Mouse (Mus musculus): Measurements from ENCODE around the gene Scnn1a. TPM values are rescaled to one million over a fixed set of nuclear protein-coding genes. Genes with fewer than 3 reads are reported as not detected.

Gene Scnn1a
- total RNA-seq, 2 experiments from 2014 or later = 2.4 to 2.9 TPM

DNA sequence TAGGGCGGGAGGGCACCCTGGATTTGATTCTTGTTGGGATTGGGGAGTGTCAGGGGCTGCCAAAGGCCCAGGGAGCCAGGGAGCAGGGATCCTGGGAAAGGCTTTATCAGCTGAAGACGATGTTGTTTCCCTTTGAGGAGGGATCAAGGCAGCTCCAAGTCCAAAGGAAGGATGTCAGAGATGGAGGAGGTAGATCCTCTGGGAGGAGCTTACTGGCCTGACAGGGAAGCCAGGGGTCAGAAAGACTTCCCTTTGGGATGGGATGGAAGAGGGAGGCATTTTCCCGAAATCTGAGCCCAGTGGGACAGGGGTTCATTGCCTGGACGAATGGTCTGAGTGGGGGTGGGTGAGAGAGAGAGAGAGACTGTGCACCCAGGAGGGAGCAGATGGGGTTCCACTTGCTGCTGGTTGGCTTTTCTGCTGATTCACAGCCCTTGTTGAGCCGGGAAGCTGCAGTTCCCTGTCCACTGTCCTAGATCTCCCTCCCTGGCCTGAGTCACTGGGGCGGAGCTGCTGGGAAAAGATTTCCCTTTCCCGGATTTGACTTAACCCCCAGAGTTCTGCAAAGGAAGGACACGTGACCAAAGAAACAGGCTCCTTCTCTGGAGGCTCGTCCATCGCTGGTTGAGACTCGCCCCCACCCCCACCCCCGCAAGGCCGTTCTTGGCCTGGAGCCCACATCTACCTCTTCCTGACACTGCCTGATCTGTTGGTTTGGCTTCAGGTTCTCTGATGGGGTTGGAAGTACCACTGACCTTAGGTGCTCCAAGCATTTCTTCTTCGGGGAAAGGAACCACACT is 34.1 kb downstream of the Scnn1a start:
- DNase-seq (ENCODE audit: low spot score in 2 of 2) = peak in 1 of 2 experiments; percentile 36
- intact Hi-C loops (cut with DNase I) = no loop called here

- DNase-seq (ENCODE audit: low spot score in 2 of 2) = no peak
- intact Hi-C loops (cut with DNase I) = no loop called here
Observed at GRCm38 (mm10) chr6:125355197-125355741, 34.8 kb downstream of the Scnn1a start.

GRCm38 (mm10) chr6:125356264-125356663 is 35.8 kb downstream of the Scnn1a start:
- no peak for DNase-seq (ENCODE audit: low spot score in 2 of 2)
- intact Hi-C loops (cut with DNase I) = no loop called here

- DNase-seq (ENCODE audit: low spot score in 2 of 2) = no peak
- intact Hi-C loops (cut with DNase I) = no loop called here
Observed at GRCm38 (mm10) chr6:125357334-125357733, 36.9 kb downstream of the Scnn1a start.

- intact Hi-C loops (cut with DNase I) = loop anchor here (5.0 kb wide), 1 partner anchor 73 kb away; the partner anchor contains the start of gene Tuba3a
Observed at GRCm38 (mm10) chr6:125359999-125360398, 39.5 kb downstream of the Scnn1a start.

GRCm38 (mm10) chr6:125360846-125361245 is 40.4 kb downstream of the Scnn1a start:
- no peak for DNase-seq (ENCODE audit: low spot score in 2 of 2)
- intact Hi-C loops (cut with DNase I) = loop anchor here (5.0 kb wide), 1 partner anchor 74 kb away; the partner anchor contains the start of gene Tuba3a

More at GRCm38 (mm10) chr6:125359999-125360398, 39.5 kb downstream of the Scnn1a start:
- no peak for DNase-seq (ENCODE audit: low spot score in 2 of 2)

DNA sequence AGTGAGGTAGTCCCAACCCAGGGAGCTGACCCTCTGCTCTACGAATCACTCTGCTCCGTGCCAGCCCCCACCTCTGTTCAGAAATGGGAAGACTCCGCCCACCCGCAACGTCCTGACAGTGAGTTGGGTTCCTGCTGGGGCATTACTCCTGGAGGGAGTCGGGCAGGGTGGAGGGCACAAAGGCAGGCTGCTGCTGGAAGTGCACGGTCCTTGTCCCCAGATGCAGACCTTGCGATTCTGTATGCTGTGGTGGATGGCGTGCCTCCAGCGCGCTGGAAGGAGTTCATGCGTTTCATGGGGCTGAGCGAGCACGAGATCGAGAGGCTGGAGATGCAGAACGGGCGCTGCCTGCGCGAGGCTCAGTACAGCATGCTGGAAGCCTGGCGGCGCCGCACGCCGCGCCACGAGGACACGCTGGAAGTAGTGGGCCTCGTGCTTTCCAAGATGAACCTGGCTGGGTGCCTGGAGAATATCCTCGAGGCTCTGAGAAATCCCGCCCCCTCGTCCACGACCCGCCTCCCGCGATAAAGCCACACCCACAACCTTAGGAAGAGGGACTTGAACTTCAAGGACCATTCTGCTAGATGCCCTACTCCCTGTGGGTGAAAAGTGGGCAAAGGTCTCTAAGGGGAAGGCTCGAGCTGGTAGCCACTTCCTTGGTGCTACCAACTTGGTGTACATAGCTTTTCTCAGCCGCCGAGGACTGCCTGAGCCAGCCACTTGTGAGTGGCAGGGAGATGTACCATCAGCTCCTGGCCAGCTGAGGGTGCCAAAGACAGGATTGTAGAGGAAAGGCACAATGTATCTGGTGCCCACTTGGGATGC is 41.2 kb downstream of the Scnn1a start:
- peak; percentile 40 to 50 for DNase-seq (ENCODE audit: low spot score in 2 of 2)
- intact Hi-C loops (cut with DNase I) = loop anchor here (5.0 kb wide), 1 partner anchor 74 kb away; the partner anchor contains the start of gene Tuba3a

DNA sequence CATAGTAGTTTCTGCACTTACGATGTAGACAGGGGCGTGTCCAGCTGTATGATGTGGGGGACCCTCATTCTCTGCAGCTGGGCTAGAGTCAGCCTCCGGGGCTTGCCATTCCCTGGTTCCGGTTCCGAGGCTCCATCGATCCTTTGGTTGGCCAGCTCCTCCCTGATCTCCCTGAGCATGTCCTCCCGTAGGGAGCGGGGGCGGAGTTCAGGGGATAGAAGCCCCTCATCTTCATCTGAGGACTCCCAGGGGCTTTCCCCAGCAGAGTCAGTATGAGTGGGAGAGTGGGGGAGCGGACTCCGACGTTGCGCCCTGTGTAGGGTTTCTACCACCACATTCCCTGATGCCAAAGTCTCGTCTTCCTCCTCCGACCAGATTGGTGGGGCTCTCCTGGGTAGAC is 42.6 kb downstream of the Scnn1a start:
- intact Hi-C loops (cut with DNase I) = loop anchor here (5.0 kb wide), 1 partner anchor 76 kb away; the partner anchor contains the start of gene Tuba3a
- DNase-seq (ENCODE audit: low spot score in 2 of 2) = no peak

DNA sequence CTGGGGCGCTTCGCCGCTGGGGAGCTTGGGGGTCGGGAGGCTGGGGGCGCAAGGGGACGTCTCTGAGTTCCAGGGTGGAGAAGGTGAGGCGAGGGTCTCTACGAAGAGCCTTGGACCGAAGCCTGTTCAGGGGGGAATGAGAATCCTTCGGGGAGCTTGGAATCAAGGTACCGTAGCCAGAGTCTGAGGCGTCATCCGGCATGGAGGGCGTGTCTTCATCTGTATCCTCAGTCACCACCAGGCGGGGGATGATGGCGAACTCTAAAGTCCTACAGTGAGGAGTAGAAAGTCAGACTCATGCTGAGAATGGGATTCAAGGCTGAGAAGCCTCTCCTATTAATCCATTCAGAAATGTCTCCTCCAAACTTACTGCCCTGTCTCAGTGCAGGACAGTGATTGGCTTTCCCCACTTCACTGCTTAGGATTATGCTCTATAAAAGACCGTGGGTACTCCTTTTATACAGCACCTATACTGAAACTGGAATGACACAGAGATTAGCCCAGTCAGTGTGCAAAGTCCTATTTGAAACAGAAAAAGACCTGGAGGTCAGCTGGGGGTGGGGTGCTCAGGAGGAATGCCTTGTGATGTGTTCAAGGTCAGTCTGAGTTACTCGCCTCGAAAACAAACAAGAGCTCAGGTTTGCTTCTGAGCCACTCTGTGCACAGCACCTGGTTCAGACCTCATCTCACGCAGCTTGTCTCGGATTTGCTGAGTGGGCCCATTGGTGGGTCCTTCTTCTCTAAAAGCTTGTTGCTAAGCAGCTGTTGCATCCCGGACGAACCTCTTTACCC is 43.2 kb downstream of the Scnn1a start:
- intact Hi-C loops (cut with DNase I) = loop anchor here (5.0 kb wide), 1 partner anchor 76 kb away; the partner anchor contains the start of gene Tuba3a
- no peak for DNase-seq (ENCODE audit: low spot score in 2 of 2)

DNA sequence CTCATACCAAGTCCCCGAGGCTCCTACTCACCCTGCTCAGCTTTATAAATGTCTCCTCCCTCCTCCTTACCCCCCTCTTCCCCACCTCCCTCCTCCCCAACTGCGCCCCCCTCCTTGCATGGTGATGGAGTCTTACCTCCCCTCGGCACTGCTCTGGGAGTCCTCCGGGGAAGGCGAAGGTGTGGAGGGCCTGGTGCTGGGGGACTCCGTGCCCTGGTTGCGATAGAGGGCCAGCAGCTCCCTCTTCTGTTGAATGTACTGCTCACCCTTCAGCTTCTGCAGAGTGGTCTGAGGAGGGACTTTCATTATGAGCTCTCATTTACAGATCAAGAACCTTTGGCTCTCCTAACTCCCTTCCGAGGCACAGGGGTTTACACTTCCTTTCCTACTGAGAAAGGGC is 44.0 kb downstream of the Scnn1a start:
- intact Hi-C loops (cut with DNase I) = loop anchor here (5.0 kb wide), 1 partner anchor 77 kb away; the partner anchor contains the start of gene Tuba3a
- DNase-seq (ENCODE audit: low spot score in 2 of 2) = no peak

DNA sequence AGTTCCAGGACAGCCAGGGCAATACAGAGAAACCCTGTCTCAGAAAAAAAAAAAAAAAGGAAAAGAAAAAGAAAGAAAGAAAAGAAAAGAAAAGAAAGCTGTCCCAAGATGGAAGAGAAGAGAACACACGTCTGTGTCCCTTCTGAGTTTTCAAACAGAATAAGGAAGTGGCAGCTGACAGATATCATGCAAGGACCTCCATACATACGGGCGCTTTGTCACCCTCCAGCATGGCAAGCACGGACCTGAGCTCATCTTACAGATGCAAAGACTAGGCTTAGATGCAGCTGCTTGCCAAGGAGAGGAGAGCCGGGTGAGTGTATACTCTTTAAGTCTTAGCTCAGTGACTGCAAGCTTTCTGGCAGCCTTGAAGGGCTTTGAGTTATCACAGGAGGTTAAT is 45.1 kb downstream of the Scnn1a start:
- intact Hi-C loops (cut with DNase I) = loop anchor here (5.0 kb wide), 1 partner anchor 88 kb away; no protein-coding TSS in a partner anchor

DNA sequence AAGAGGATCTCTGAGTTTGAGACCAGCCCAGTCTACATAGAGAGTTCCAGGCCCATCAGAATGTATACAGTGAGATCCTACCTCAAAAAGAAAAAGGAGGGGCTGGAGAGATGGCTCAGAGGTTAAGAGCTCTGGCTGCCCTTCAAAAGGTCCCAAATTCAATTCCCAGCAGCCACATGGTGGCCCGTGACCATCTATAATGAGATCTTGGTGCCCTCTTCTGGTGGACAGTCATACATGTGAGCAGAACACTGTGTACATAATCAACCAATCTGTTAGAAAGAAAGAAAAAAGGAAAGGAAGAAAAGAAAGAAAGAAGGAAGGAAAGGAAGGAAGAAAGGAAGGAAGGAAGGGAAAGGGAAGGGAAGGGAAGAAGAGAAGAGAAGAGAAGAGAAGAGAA is 45.7 kb downstream of the Scnn1a start:
- intact Hi-C loops (cut with DNase I) = loop anchor here (5.0 kb wide), 1 partner anchor 89 kb away; no protein-coding TSS in a partner anchor
- DNase-seq (ENCODE audit: low spot score in 2 of 2) = no peak

More for the DNA sequence above, 45.1 kb downstream of the Scnn1a start:
- DNase-seq (ENCODE audit: low spot score in 2 of 2) = no peak

- intact Hi-C loops (cut with DNase I) = loop anchor here (5.0 kb wide), 1 partner anchor 91 kb away; no protein-coding TSS in a partner anchor
- DNase-seq (ENCODE audit: low spot score in 2 of 2) = no peak
Observed at GRCm38 (mm10) chr6:125367758-125368371, 47.4 kb downstream of the Scnn1a start.

GRCm38 (mm10) chr6:125377042-125377441 is 56.6 kb downstream of the Scnn1a start:
- intact Hi-C loops (cut with DNase I) = no loop called here
- DNase-seq (ENCODE audit: low spot score in 2 of 2) = no peak

DNA sequence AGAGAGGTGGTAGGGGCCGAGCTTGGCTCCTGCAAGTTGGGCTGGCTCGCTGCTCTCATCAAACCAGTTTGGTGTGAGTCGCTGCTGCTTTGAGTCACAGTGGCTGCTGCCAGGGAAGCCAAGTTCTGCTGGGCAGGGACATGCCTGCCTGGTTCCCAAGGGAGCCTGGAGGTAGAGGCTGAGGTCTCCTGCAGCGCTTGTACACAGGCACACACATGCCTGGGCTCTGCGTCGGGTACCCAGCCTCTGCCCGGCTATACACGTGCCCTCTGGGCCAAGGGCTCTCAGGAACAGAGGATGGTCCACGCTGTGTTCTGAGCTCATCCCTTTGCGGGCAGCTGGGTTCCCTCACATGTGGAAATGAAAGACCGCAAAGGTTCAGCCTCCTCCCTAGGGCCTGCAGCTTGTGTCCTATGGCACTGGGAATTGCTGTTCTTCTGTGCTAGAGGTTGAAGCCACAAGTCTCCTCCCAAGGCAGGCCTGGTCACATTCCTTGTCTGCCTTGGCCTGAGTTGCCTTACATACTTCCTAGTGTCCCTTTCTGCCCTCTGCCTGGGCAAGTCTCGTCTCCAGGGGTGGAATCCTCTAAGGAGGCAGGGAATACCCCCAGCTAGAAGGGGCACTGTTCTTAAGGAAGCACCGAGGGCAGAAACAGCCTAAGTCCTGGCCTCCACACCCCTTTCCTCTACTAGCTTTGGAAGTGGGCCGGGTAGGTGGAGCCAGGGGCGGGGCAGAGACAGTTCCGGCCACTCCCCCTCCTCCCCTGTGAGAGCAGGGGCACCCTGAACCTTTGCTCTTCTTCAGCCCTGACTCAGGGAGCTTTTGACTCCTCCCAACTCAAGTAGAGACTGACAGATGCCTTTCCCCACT is 57.4 kb downstream of the Scnn1a start:
- DNase-seq (ENCODE audit: low spot score in 2 of 2) = no peak
- intact Hi-C loops (cut with DNase I) = no loop called here

DNA sequence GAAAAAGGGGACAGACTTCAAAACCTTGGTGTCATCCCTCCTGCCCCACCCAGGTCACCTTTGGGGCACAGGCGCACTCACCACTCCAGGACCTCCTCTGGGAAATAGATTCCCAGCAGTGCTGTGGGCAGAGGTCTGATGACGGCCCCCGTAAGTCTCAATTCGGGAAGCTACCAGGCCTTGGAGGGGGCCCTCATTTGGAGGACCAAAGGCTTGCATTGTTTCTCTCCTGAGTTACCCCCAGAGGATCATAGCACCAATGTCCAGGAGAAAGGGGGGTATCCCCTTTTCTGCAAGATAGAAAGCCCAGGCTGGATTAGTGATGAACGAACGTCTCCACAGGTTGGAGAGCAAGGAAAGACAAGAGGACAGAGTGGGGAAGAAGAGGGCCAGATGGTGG is 58.2 kb downstream of the Scnn1a start:
- intact Hi-C loops (cut with DNase I) = no loop called here
- no peak for DNase-seq (ENCODE audit: low spot score in 2 of 2)

DNA sequence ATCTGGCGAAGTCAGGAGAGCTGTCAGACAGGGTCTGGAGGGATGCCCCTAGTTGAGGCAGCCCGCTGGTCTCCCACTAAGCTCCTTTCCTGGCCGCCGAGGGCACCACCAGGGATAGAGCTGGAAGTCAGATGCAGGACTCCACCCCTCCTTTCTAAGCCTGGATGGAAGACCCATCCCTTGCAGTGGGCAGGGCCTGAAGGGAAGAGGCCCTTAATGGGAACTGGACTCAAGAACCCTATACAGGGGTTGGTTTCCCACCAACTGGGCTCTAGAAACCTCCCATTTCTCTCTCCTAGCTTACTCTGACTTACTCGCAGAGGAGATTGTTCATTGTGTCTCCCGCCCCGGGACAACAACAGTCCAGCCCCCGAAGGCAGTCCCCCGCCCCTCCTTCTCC is 59.3 kb downstream of the Scnn1a start:
- DNase-seq (ENCODE audit: low spot score in 2 of 2) = no peak
- intact Hi-C loops (cut with DNase I) = no loop called here
